Mouse (Mus musculus) ovary, adult 18-20 months (tissue): ENCODE data around the gene Ldb1.
A peak's percentile ranks its signal among the peaks of the same experiment; 100 is the strongest.
"Not testable (repeated sequence)": the region's sequence is repeated elsewhere in the genome, so short reads cannot be mapped to it uniquely, and the experiment has no call there.

Source experiments
- DNase-seq: peaks from one replicate; pipeline ENCODE4 v3.0.0; 2022; ENCODE audit warnings: low spot score, mixed read lengths

The Ldb1 gene

DNA sequence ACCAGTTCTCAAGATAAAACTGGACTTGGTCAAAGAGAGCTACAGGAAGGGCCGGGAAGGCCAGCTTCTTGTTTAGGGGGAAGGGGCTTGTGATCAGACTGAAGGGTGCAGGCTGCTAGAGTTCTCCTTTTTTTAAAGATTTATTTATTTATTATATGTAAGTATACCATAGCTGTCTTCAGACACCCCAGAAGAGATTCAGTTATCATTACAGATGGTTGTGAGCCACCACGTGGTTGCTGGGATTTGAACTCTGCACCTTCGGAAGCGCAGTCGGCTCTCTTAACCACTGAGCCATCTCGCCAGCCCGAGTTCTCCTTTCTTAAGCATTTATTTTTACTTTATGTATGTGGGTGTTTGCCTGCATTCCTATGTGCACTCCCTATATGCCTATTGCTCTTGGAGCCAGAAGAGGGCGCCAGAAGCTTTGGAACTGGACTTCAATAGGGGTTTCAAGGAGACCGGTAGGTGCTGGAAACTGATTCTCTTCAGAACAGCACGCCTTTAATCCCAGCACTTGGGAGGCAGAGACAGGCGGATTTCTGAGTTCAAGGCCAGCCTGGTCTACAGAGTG, 16.2 kb downstream of the Ldb1 start:
- no peak for DNase-seq

DNA sequence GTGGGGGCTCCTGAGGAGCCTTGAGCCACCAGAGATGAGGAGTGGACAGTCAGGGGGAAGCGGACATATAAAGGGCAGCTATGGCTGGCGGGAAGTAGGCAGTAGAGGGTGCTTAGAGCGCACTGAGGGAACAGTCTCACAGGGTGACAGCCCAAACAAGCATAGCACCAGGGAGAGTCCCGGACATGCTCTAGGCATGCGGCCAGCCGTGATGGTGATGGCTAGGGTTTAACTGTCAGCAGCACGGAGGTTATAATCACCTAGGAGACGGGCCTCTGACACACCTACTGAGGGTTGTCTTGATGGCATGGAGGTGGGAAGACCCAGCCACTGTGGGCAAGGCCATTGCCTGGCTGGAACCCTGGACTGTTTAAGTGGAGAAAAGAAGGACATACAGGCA, 18.4 kb downstream of the Ldb1 start:
- no peak for DNase-seq

DNA sequence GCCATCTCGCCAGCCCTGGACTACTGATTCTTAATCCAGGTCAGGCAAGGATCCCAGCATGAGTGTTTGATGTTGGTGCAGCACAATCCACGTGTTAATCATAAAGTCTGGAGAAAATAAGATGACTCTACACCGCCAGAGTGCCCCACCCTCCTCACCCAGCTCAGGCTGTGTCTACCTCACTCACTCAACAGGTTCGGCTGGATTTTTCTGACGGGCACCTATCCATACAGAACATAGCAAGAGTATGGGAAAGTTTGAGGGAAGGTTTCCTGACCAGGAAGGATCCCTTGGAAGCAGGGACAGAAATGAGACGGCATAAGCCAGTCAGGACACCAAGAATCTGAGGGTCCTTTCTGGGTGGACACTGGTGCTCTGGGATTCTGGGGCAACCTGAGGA, 20.1 kb downstream of the Ldb1 start:
- DNase-seq = no peak

DNA sequence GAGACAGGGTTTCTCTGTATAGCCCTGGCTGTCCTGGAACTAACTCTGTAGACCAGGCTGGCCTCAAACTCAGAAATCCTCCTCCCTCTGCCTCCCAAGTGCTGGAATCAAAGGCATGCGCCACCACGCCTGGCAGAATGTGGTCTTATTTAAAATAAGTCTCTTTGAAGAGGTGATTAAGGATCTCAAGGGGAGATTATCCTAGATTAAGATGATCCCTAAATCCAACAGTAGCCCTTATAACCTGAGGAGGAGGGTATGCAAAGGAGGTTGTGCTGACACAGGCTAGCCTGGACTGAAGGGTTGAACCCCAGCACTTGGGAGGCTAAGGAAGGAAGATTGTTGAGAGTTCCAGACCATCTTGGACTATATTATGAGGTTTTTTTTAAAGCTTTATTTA, 29.0 kb downstream of the Ldb1 start:
- DNase-seq = no peak

DNA sequence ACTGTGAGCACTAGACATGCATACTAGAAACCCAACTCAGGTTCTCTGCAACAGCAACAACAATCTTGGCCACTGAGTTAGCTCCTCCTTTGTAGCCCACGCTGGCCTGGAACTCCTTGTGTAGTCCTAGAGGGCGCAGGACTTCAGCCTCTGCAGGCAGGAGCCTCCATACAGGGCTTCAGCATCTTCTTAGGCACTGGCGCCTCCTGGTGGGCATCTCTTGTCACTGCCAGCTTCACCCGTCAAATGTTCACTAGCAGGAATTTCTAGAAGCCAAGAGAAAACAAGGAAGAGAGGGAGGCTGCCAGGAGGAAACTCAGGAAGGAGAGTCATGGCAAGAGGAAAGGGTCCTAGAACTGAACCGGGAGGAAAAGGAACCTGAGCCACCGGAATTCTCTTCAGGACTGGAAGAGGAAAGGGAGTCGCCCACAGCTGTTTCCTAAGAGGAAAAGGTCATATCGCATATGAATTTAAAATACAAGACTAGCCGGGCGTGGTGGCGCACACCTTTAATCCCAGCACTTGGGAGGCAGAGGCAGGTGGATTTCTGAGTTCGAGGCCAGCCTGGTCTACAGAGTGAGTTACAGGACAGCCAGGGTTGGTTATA, 30.3 kb downstream of the Ldb1 start:
- peak; percentile 76 for DNase-seq

DNA sequence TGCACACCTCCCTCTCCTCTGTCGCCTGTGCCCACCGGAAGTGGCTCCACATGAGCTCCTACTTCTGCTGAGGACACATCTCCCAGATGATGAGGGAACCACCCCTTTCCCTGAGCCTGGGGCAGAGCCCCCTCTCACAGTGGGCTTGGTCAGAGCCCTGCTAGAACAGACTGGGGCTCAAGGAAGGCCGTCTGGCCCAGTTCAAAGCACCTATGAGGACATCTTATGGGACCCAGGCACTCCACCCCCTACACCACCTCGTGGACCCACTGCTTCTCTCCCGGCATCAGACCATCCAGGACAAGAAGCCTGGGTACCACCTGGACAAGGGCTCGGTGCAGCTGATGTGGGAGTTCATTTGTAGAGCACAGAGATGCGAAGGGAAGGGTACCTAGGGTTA, 39.3 kb downstream of the Ldb1 start:
- DNase-seq = no peak

DNA sequence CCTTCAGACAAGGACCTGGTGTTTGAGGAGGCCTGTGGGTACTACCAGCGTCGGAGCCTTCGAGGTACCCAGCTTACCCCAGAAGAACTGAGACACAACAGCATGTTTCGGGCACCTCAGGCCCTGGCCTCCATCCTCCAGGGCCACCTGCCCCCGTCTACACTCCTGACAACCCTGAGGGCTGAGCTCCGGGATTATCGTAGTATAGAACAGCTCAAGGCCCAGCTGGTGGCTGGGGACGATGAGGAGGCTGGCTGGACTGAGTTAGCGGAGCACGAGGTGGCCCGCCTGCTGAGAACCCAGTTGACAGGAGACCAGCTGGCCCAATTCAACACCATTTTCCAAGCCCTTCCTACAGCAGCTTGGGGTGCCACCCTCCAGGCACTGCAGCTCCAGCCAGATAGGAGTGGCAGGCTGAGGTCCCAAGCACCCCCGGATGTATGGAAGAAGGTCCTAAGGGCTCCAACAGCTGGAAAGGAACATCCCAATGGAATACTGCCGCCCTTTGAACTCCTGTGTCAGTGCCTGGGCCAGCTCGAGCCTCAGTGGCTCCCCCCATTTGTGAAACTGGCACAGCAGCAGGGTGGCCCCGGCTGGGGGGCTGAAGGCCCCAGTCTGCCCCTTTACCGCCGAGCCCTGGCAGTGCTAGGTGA, 40.1 kb downstream of the Ldb1 start:
- no peak for DNase-seq

DNA sequence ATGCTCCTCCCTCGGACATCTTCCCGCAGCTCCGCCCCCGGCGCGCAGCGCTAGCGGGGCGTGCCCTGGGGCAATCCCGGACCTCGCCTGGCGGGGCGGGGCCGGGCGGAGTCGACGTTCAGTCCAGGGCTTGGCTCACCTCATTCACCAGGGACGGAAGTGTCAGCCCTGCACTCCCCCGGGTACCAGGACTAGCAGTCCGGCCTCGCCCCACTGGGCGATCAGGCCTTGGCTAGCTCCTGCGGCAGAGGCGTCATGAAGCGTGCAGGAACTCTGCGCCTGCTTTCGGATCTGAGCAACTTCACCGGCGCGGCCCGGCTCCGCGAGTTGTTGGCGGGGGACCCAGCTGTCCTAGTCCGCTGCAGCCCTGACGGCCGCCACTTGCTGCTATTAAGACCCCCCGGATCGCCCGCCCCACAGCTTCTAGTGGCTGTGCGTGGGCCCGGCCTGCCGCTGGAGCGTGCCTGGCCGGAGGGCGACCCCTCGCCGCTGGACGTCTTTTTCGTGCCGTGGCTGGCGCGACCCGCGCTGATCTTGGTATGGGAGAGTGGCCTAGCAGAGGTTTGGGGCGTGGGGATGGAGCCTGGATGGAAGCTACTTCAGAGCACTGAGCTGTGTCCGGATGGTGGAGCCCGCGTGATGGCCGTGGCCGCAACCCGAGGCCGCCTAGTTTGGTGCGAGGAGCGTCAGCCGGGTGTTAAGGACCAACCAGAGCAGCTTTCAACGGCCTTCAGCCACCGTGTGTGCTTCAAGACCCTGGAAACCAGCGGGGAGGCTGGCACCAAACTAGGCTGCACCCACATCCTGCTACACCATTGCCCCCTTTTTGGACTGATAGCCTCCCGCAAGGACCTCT, 41.4 kb downstream of the Ldb1 start, which contains the start of gene Hps6:
Hps6 (plus strand) TSS at position 138 of the 856 bp plus-strand sequence.
- peak; percentile 87 for DNase-seq

DNA sequence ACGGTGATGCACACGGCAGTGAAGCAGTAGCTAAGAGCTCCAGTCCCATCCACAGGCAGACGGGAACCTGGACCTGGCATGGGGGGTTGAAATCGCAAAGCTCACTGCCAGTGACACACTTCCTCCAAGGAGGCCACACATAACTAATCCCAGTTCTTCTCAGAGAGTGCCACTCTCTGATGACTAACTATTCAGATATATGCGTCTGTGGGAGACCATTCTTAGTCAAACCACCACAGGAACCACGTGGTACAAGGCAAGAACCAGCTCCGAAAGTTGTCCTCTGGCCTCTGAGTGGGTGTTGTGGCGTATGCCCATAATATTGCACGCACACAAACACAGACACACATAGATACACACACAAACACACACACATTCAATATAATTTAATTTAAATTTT, 42.7 kb downstream of the Ldb1 start:
- no peak for DNase-seq

DNA sequence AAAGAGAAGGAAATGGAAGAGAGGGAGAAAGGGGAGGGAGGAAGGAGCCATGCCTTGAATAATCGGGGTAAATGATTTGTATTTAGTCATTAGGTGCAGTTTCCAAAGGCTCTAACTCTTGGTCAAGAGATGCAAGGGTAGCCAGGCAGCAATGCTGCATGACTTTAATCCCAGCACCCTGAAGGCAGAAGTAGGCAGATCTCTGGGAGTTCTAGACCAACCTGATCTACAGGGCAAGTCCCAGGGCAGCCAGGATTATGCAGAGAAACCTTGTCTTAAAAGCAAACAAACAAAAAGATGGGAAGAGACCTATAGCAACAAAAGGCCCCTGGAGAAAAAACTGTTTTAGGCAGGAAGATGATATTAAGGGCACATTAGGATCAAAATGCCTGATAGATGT, 45.6 kb downstream of the Ldb1 start:
- no peak for DNase-seq

DNA sequence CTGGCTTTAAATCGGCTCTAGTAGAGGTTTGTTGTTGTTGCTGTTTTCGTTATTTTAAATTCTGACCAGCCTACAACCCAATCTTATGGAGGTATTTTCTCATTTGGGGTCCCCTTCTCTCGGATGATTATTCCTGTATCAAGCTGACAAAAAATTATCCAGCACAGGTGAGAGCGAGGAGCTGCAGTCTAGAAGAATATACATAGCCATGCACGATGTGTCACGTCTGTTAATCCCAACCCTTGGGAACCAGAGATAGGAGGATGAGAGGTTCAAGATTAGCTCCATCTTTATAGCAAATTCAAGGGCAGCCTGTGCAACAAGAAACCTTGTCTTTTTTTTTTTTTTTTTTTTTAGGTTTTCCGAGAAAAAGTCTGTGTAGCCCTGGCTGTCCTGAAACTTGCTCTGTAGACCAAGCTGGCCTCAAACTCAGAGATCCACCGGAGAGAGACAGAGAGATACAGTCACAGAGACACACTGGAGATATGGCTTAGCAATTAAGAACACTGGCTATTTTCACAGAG, 46.3 kb downstream of the Ldb1 start:
- DNase-seq = no peak

DNA sequence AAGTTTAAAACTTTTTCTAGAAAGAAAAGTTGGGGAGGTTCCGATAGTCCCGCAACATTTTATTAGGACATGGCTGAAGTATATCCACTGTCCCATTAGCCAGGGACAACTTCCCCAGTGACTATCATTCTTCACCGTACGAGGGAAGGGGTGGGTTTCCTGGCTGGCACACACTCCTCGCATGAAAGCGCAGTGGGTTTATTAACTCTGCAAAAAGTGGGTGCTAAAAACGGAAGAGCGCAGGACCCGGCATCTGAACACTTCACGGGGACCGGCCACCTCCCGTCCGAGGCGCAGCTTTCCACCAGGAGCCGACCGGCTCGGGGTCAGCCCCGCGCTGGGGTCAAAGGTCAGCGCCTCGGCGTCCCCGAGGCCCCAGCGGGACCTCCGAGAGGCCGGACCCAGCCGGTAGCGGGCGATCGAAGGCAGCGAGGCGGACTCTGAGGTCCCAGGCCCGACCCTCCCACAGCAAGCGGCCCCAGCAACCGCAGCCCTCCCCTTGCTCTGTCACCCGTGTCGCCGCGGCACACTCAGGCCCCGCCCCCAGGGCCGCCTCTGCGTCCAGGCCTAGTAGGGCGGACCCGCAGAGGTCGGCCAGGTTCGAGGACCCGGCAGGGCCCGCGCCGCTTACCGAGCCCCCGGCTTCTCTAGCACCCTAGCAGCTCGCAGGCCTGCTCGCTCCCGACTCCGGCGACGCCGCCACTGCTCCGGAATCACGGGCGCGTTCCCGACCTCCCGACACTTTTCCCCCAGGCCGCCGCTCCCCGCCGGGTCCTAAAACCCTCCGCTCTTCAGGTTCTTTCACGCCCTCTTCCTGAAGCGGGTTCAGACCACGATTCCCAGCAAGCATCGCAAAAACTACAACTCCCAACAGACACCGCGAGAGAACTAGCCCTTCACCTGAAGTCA, 47.0 kb downstream of the Ldb1 start, which contains the start of gene Armh3:
Armh3 (minus strand) TSS at position 704 of the 909 bp plus-strand sequence.
- peak; percentile 87 for DNase-seq

DNA sequence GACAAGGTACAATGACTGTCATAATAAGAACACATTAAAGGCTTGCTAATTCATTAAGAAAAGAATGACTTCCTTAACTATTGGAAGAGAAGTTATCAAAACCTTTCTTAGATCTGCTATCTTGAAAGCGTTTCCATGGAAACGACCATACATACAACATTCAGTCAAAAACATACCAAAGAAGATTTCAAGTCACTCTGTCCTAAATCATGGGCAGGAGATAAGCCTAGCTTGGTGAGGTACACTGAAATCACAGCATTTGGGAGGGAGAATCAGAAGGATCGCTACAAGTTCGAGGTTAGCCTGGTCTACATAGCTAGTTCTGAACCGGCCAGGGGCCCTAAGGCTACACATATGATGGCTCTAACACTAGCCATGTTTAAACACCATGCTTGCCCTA, 47.6 kb downstream of the Ldb1 start:
- no peak for DNase-seq

DNA sequence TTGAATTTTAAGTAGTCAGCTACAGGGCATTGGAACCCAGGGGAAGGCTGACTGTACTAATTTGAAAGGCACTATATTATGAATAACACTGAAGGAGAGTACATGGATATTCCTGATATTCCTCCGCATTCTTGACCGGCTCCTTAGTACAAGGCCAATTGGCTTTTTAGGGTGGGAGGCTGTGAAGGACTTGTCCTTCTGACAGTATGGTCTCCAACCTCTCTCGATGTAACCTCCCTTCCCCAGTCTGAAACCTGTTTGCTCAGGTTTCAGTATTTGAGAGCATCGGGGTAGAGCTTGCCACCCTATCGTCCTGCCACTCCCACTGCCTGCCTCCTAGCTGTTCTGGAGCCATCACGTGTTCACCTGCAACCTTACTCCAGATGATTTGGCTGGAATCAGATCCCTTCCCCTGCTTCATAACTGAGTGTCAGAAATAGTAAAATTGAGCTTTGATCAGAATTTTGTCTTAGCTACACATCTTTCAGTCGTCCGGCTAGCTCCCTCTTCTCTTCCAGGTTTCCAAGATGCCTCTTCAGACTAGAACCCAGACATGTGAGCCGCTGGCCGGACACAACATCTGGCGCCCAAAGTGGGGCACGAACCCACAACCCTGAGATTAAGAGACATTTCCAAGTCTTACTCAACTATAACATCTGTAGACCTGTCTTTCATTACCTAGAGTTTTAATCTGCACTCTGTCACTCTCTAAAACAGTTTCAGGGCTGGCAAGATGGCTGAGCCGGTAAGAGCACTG, 50.9 kb downstream of the Ldb1 start:
- no peak for DNase-seq

DNA sequence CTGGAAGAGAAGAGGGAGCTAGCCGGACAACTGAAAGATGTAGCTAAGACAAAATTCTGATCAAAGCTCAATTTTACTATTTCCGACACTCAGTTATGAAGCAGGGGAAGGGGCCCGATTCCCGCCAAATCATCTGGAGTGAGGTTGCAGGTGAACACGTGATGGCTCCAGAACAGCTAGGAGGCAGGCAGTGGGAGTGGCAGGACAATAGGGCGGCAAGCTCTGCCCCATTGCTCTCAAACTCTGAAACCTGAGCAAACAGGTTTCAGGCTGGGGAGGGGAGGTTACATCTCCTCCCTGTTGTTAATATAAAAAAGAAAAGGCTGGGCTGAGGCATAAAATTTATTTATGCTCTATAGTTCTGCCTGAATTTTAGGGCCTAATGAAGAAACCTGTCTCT, 51.6 kb downstream of the Ldb1 start:
- not testable (repeated sequence) for DNase-seq

DNA sequence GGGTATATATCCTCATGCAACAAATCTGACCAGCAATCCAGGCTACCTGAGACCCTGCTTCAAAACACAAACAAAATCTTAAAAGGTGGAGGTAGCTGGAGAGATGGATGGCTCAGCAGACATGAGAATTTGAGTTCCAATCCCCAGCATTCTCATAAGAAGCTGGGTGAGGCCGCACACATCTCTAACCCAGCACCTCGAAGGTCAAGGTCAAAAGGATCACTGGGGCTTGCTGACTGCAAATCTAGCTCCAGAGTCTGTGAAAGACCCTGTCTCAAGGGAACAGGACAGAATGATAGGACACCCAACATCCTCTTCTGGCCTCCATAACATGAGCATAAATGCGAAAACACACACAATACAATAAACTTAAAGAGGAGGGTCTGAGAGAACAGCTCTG, 53.8 kb downstream of the Ldb1 start:
- no peak for DNase-seq

DNA sequence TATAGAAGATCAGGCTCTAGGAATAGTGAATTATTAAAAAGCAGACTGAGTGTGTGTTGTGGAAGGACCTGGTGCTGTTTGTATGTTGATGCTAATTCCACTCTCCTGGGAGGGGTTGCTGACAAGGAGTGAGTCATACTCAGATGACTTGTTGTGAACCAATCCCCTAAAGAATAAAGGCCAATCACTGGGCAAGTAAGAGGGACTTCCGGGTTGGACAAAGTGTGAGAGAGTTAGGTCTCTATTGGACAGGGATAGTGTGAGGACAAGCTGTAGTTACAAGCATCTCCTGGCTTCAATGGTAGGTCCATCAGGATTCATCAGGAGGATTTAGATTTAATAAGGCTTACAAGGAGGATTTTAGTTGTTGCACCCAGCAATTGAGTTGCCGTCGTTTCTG, 56.8 kb downstream of the Ldb1 start:
- no peak for DNase-seq

DNA sequence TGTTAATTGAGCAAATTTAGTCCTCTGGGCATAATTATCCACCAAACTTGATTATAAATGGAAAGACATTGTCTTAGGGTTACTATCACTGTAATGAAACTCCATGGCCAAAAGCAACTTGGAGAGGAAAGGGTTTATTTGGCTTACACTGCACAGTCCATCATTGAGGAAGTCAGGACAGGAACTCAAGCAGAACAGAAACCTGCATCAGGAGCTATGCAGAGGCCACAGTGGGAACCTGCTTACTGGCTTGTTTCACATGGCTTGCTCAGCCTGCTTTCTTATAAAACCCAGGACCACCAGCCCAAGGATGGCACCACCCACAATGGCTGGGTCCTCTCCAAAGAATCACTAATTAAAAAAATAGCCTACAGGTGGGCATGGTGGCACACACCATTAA, 60.6 kb downstream of the Ldb1 start:
- DNase-seq = no peak
